Mouse (Mus musculus): Measurements from ENCODE around the gene Gm5134.

GRCm38 (mm10) chr10:76051860-76052259 is 97.5 kb downstream of the Gm5134 start:
- no peak for TF ChIP-seq GATA1 (IDR thresholded peaks at IDR 0.05; ENCODE audit: low read depth, low read length)
- TF ChIP-seq CTCF (IDR thresholded peaks at IDR 0.05 in 2 of 3, conservative IDR thresholded peaks at IDR 0.05 in 1 of 3; ENCODE audit: control insufficient read depth in 1 of 3, insufficient read depth in 1 of 3, low read depth in 2 of 3, low read length in 3 of 3, poor library complexity in 1 of 3, severe bottlenecking in 1 of 3): no peak
- TF ChIP-seq MXI1 (IDR thresholded peaks at IDR 0.05; ENCODE audit: low read depth, low read length): no peak
- no peak for TF ChIP-seq KAT2A (conservative IDR thresholded peaks at IDR 0.05; ENCODE audit: low read depth, low read length)
- TF ChIP-seq NRF1 (IDR thresholded peaks at IDR 0.05; ENCODE audit: insufficient read depth, low read depth, low read length, poor library complexity, severe bottlenecking): no peak
- no peak for TF ChIP-seq CHD1 (IDR thresholded peaks at IDR 0.05; ENCODE audit: low read depth, low read length)
- no peak for TF ChIP-seq CHD2 (IDR thresholded peaks at IDR 0.05; ENCODE audit: low read length)
- TF ChIP-seq MAX (IDR thresholded peaks at IDR 0.05; ENCODE audit: low read length): no peak
- TF ChIP-seq EP300 (IDR thresholded peaks at IDR 0.05; ENCODE audit: low read depth in 1 of 2, low read length in 2 of 2): no peak
- no peak for TF ChIP-seq POLR2A (IDR thresholded peaks at IDR 0.05; ENCODE audit: control insufficient read depth in 1 of 2, insufficient read depth in 1 of 2, low read depth in 1 of 2, low read length in 2 of 2, poor library complexity in 1 of 2)
- TF ChIP-seq TBP (IDR thresholded peaks at IDR 0.05; ENCODE audit: low read depth, low read length): no peak
- no peak for TF ChIP-seq TCF12 (IDR thresholded peaks at IDR 0.05; ENCODE audit: low read depth, low read length)
- TF ChIP-seq MYC (IDR thresholded peaks at IDR 0.05; ENCODE audit: low read depth, low read length): no peak
- TF ChIP-seq BHLHE40 (IDR thresholded peaks at IDR 0.05; ENCODE audit: borderline replicate concordance, low read depth, low read length): no peak
